Mouse (Mus musculus): ENCODE measurements around the gene Cacnb1. TPM values are rescaled to one million over a fixed set of nuclear protein-coding genes. Genes with fewer than 3 reads are reported as not detected.
A peak's percentile ranks its signal among the peaks of the same experiment; 100 is the strongest.

Cacnb1 gene
- 100 to 1,000 TPM; 123 to 145 (median 134) TPM for total RNA-seq (2022)

DNA sequence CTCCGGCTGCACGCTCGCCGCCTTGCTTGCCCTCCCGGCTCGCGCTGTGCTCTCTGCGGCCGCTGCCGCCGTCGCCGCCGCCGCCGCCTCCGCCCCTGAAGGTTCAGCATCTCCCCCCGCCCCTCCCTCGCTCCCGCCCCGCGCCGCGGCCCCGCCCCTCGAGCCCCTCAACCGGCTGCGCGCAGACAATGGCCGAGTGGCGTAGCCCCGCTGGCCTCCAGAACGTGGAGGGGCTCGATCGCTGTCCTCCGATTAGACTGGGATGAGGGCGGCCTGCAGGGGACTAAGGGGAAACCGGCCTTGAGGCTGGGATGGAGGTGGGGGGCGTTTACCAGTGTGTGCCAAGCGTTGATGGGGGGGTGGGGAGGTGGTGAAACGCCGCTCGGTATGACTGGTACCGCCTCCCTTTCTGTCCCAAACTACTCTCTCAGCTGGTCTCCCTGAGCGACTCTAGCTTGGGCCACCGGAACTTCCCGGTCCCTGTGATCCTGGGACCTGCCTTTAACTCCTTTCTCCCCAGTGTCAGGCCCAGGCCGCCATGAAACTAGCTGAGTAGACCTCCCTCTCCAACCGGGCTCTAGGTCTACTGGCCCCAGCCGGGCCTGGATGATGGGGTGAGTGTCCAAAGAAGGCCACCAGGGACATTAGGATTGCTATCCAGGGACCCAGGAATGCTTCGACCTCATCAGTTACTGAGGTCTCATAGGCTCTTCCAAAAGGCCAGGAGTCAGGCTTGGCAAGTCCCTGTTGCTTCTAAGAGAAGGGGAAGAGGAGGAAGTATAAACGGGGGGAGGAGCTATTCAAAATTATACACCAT, at the start of gene Cacnb1:
TSS of gene Cacnb1 (minus strand) at position 480 of the 817 bp plus-strand sequence.
- no peak for DNase-seq (ENCODE audit: low spot score in 2 of 2)

DNA sequence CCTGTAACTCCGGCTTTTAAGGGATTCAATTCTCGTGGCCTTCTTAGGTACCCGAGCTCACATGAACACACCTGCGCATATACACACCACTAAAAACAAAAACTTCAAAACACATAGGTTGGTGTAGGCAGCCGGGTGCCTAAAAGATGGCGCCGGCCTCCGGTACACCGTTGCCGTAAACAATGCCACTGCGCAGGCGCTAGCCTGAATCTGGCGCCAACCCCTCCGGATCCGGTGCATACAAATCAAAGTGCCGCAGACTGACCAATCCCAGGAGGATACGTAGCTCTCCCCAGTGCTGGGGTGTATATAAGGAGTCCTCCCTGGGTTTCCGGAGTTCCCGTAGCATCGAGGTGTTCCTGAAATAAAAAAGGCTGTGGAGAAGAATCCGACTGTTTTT, 44.4 kb upstream of the Cacnb1 start:
- DNase-seq (ENCODE audit: low spot score in 2 of 2), result no peak

DNA sequence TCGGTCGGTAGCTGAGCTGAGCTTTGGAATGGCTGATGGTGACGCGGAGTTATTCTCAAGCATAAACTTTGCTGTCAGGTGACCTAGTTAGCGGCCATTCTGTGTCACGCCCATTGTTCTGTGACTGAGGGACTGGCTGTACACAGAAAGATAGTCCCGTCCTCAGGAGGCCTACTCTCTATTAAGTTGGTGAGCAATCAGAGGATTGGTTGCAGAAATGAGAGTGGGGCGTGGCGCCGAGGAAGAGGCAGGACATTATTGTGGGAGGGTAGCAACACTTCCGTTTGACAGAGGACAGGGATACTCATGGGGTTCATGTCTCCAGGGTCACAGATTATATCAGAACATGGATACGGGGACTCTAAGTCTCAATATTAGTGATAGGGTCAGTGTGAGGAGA, 43.4 kb upstream of the Cacnb1 start:
- DNase-seq (ENCODE audit: low spot score in 2 of 2), result no peak

DNA sequence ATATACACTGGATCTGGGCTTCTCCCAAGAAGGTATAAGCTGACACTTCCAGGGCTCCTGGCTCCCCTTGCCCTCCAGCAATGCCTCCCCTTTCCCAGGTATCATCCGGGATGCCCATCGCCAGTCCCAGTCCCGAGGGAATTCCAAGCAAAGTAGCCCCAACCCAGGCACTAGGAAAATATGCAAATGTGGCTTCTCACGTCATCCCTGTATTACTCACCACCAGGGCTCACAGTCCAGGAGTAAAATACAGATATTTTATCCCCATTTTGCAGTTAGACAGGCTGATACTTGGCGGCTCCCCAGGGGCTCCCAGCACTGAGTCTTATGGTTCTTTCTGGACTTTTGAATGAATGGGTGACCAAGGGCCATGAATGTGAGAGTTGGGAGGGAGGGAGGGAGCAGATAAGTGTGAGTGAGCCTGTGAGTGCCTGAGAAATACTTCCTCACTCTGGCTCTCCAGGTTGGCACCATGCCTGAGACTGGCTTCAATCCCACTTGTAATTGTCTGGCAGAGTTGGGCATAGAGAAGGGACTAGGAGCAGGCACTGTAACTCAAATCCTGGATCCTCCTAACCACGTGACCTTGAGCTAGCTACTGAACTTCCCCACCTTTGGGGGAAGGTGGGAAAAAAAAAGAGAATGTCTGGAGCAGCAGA, 39.2 kb upstream of the Cacnb1 start:
- DNase-seq (ENCODE audit: low spot score in 2 of 2), result no peak

DNA sequence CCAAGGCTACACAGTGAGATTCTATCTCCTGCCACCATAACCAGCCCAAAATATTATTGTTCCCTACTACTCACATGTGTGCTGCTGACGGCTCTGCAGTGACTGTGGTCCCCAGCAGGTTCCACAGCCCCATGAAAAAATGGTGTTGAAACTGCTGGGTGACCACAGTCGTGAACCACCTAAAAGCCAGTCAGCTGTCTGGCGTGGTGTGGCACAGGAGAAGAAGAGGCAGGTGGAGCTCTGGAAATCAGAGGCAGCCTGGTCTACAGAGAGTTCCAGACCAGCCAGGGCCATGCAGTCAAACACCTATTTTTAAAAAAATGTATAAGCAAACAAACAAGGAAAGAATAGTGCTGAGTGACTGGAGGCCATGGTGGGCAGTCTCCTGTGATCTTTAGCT, 38.6 kb upstream of the Cacnb1 start:
- no peak for DNase-seq (ENCODE audit: low spot score in 2 of 2)

DNA sequence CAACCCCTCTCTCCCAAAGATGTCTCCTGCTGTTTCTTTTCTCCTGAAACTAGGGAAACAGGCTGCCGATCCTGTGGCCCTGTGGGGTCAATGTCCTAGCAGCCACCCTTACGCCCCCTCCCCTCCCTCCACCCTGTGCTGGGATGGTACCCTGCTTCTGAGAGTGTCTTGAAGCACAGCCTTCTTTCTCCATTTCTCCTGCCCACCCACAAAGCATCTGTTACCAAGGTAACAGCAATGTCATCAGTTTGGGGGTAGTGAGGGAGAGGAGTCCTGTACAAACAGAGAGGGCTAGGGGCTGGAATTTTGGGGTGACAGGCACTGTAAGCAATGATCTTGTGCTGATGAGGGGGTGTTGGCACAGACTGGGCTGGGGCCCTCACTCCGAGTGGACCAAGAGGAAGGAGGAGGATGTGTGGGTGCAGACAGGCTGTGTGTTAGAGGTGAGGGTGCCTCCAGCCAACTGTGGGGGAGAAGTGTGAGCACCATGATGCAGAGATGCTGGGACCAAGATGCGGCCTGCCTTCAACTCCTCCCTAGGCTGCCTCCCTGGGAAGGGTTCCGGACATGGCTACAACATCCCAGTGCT, 37.4 kb upstream of the Cacnb1 start:
- peak in 1 of 2 experiments; percentile 36 for DNase-seq (ENCODE audit: low spot score in 2 of 2)

DNA sequence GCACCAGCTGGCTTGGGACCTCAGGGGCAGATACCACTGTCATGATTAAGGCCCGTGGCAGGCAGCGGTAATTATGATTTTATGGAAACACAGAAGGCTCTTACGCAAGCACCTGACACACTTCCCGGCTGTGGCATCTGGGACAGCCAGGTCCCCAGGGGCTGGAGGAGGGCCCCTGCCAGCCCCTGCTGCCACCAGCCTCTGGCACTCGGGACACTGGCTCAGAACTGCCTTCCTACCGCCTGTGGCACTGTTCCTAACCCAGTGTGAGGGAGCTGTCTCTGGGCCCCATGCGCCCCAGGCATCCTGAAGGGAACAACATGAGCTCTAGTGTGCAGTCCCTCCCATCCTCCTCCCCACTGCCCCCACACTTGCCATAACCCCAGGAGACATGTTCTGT, 36.8 kb upstream of the Cacnb1 start:
- DNase-seq (ENCODE audit: low spot score in 2 of 2), result no peak

DNA sequence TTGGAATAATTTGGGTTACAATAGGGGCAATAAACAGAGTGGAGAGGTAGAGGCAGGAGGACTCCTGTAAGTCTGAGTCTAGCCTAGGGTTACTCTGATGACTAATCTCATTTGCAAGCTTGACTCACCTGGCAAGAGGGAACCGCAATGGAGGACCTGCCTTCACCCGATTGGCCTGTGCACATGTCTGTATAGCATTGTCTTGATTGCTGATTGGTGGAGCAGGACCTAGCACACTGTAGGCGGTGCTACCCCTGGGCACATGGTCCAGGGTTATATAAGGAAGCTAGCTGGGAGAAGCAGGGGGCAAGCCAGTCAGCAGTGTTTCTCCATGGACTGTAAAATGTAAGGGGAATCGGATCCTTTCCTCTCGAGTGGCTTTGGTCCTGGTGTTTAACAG, 35.2 kb upstream of the Cacnb1 start:
- DNase-seq (ENCODE audit: low spot score in 2 of 2), result no peak

DNA sequence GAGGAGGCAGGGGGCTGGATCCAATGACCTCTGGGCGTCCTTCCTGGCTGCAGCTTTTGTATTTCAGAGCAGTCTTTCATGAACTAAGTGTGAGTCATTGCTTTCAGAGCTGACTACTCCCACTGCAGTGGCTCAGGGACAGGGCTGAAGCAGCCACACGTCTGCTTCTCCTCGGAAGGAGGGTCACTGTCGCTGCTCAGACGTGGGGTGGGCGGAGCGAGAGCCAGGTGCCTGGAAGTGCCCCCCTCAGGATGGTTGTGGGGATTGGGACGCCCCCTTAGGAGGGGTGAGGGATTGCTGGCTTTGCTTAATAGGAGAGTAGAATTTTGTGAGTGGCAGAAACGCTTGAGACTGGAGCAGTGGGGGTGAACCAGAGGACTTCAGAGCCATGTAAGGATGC, 34.6 kb upstream of the Cacnb1 start:
- DNase-seq (ENCODE audit: low spot score in 2 of 2), result no peak

DNA sequence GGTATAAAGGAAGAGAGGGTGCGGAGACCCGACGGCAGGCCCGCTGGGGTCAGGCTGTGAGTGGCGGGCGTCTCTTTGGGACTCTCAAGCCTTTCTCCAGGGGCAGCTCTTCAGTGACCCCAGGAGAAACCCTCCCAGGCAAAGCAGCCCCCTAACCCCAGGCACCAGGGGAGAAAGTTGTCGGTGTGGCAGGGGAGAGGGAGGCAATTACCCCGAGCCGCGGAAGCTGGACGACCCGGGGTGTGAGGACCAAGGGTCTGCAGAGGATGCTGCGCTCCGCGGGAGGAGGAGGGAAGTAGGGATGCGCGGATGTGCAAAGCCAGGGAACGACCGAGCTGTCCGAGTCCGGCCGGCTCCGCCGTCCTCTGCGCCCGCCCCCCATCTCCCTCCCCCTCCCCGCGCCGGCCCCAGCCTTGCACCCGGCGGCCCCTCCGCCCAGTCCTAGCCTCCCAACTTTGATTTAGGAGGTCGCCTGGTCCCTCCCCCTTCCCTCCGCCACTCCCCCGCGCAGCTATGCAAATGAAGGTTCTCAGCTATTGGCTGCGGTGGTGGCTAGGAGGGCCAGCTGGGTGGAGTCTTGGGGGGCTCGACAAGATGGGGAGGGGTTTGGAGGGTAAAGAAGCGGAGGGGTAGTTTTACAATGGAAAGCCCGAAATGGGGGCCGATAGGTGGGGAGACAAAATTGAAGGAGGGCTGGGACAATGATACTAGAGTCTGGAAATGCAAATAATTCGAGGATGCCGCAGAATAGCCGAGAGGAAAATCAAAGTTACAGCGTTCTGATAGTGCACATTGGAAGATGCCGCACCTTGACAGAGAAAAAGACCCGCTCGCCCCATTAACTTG, 30.4 kb upstream of the Cacnb1 start, which contains the start of gene Stac2:
TSS of gene Stac2 (minus strand) at position 474 of the 846 bp plus-strand sequence.
- DNase-seq (ENCODE audit: low spot score in 2 of 2), result no peak

DNA sequence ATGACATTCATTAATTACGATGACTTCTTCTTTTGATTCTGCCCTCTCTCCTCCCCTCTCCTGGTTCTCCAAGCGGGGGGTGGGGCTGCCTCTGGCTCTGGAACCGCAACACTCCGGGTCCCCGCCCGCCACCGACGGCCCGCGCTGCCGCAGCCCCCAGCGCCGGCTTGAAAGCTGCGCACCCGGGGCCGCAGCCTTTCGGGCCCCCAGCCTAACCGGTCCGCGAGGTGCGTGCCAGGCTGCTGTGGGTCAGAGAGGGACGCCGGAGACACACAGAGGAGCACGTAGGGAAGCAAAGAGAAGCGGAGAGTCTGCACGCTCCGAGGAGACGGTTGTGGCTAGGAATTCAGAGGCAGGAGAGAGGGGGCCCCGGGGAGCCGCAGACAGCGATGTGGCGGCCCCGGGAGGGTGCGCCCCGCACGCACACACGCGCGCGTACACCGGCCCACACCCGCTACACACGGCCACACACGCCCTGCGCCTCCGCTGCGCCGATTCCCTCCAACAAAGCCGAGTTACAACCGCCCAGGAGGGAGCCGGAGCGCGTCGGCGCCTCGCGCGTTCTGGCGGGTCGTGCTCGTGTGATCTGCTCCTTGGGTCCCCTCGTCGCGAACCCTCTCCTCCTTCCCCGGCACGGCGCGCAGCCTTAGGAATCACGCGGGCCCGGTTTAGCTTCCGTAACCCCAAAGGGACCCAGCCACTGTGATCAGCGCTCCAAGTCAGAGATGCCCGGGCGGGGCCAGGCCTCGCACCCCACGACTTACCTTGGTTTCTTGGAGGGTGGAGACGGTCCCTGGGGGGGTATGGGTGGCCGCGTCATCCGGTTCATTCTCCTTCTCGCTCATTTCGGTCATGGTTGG, 29.5 kb upstream of the Cacnb1 start:
- no peak for DNase-seq (ENCODE audit: low spot score in 2 of 2)

DNA sequence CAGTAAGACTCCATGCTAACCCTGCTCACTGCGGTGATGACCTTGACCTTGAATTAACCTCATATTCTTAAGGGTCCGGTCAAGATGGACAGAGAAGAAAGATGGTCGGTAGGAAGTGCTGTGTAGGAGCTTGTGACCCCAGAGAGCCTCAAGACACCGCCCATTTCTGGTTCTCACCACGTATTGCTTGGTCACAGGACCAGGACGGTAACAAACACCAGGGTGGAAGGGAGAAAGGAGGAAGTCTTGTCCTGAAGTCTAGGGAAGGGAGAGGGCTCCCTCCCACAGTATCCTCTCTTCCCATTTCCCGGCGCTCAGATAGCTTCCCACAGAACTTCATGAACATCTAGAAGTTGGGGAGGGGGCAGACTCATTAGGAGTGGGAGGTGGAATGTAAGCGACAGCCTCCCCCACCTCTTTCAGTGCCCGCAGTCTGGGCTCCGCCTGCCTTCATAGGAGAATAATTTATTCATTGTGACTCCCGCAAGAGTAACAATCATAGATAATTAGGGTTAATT, 28.8 kb upstream of the Cacnb1 start:
- DNase-seq (ENCODE audit: low spot score in 2 of 2), result no peak

DNA sequence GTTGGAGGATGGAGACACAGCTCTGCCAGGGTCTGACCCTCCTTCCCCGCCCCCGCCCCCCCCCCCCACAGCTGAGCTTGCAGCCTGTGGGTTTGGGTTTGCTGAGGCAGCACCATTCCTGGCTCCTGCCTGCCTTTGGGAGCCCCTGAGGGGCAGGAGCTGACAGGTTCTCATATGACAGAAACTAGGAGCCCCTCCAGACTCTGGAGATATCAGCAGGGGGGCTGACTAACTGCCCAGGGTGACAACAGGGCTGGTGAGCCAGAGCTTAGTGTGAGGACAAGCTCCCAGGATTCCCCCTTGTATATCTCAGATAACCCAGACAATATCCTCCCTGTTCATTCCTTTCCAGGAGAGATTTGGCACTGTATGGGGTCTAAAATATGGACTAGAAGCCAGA, 28.1 kb upstream of the Cacnb1 start:
- DNase-seq (ENCODE audit: low spot score in 2 of 2), result no peak

DNA sequence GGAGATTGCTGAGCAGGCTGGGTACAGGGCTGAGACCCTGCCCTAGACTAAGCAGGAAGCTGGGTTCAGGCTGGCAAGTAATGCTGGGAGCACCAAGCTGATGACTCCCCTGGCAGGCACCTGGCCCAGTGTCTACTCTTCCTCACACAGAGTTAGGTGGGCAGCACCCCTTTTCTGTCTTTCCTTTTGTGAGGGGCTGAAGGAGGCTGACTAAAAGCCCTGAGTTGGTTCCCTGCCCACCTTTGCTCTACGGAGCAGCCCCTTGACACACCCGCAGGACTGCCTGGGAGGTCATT, 27.6 kb upstream of the Cacnb1 start:
- no peak for DNase-seq (ENCODE audit: low spot score in 2 of 2)

DNA sequence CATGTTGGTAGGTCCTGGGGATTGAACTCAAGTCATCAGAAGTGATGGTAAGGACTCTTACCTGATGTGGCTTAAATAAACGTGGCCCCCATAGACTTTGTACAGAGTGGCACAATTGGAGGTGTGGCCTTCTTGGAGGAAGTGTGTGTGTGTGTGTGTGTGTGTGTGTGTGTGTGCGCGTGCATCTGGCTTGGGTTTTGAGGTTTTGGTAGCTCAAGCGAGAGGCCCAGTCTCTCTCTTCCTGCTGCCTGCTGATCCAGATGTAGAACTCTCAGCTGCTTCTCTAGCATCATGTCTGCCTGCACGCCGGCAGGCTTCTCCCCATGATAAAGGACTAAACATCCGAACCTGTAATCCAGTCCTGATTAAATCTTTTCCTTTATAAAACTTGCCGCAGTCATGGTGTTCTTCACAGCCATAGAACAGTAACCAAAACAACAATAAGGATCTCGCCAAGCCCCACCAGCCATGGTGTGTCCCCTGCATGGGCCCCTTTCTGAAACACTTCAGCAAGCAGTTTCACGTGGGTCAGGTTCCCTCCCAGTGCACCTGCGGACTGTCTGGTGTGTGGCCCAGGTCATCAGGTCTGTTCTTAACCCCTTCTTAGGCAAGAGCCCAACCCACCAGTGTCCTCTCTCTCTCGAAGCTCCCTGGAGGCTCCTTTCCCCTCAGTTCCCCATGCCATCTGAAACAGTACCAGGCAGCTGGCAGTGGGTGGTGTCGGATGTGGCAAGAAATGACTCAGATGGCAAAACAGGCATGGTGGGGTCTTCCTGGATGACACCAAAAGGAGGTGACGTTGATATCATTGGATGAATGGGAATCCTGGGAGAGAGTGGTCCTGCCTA, 27.1 kb upstream of the Cacnb1 start:
- DNase-seq (ENCODE audit: low spot score in 2 of 2), result no peak

DNA sequence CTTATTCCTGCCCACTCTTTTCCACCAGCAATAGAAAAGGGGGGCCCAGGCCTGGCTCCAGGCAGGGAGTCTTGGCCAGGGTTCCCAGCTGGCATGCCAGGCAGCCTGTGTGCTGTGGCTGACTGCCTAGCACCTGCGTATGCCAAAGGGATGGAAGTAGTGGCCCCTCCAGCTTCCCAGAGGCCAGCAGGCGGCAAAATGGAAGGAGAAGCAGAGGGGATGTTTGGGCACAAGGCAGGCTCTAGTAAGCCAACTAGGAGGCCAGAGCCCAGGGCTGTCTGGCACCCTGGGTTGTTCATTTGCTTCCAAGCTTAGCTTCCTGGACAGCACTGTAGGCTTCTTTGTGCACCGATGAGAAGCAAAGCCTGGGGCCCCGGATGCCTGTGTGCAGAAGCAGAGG, 24.9 kb upstream of the Cacnb1 start:
- peak in 1 of 2 experiments; percentile 57 for DNase-seq (ENCODE audit: low spot score in 2 of 2)

DNA sequence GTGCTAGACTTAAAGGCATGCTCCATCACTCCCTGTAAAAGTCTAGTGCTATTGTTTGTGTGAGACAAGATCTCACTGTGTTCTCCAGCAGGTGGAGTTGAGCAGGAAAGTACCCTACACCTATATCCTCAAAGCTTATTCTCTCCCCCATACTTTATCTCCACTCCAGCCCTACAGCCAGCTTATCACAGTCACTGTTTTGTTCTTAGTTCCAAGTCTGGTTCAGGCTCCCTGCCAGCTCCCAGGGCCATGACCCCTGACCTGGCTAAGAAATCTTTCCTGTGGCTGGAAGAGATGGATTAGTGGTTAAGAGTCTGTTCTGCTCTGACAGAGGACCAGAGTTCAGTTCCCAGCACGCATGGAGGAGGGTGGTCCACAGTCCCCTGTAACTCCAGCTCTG, 23.6 kb upstream of the Cacnb1 start:
- DNase-seq (ENCODE audit: low spot score in 2 of 2), result no peak

DNA sequence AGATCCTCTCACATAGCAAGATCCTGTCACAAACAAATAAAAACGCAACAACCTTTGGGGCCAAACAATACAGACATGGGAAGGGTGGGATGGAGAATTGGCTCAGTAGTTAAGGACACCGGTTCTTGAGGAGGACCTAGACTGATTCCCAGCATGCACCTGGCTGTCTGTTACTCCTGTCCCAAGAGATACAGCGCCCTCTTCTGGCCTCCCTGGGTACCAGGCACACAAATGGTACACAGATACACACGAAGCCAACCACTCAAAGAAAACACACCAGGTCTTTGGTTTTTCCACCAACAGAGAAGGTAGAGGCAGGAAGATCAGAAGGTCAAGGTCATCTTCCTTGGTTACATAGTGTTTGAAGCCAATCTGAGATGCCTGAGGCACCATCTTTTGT, 22.8 kb upstream of the Cacnb1 start:
- no peak for DNase-seq (ENCODE audit: low spot score in 2 of 2)

DNA sequence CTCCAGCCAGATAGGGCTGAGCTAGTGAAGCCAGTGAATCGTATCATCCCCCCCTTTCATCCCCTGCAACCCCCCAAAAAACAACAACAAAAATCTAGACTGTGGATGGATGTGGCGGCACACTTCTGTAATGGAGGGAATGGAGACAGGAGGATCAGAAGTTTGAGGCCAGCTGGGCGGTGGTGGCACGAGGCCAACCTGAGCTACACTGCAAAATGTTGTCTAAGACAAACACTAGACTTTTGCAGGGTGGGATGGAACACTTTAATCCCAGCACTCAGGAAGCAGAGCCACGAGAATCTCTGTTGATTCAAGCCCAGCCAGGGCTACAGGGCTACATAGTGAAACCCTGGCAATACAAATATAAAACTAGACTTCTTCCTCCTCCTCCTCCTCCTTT, 21.2 kb upstream of the Cacnb1 start:
- no peak for DNase-seq (ENCODE audit: low spot score in 2 of 2)

DNA sequence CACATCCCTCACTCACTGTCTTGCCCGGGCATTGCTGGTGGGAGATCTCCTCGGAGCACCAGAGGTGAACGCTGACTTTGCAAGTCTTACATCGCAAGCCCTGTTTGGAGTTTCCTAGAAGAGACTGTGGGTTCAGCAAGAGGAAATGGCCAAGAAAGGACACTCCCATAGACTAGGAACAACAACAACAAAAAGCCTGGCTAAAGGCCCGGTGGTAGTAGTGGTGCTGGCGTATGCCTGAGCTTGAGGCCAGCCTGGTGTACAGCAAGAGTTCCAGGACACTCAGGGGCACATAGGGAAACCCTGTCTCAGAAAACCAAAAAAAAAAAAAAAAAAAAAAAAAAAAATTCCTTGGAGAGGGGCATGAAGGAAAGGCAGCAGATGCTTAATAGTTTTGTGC, 19.9 kb upstream of the Cacnb1 start:
- DNase-seq (ENCODE audit: low spot score in 2 of 2), result no peak

Data from layer of hippocampus, adult 8-10 months (tissue).